Mouse (Mus musculus): Measurements from ENCODE around the gene Ldha. TPM values are rescaled to one million over a fixed set of nuclear protein-coding genes. Genes with fewer than 3 reads are reported as not detected.

Gene Ldha
- polyA plus RNA-seq, 1 experiment from 2014 or later: 2,183 TPM

DNA sequence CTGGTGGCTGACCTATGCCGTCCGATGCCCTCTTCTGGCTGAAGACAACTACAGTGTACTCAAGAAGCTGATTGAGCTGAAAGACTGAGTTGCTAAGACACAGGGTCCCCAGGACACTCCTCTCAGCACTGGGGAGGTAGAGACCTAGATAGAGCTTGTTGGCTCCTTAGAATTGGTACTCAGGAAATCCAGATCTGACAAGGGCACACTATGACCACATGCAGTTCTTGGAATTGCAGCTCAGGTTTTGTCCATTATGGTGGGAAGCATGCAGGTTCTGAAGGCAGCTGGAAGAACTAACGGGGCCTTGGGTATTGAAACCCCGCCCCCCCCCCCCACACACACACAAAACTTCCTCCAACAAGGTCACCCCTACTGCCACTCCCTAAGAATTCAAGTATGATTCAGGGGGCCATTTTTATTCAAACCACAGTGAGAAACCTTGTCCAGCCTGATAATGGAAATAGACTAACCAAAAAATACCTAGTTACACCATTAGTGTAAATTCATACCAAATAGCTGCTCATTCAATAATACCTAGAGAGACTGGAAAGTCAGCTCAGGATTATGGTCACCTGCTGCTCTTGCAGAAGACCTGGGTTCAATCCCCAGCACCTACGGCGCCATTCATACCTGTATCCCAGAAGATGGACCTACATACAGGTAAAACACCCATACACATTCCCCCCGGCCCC lies 14.7 kb downstream of the Ldha start:
- Histone ChIP-seq H3K4me2 (ENCODE audit: low read depth, low read length) (no peak overlapping the region), H3K27ac (ENCODE audit: low read length) (no peak overlapping the region), H3K4me1 (ENCODE audit: control insufficient read depth, low read depth, low read length) (no peaks in the 10 kb centered on the region), H3K9ac (ENCODE audit: low read depth, low read length) (no peak overlapping the region), H3K9me3 (replicated peaks; ENCODE audit: control insufficient read depth, low read length) (no peaks in the 10 kb centered on the region), H3K27me3 (ENCODE audit: control insufficient read depth, insufficient read depth, low read depth, low read length) (no peaks in the 10 kb centered on the region), H3K36me3 (ENCODE audit: control insufficient read depth, insufficient read depth) (peaks cover 31% of the 10 kb centered on the region), H3K4me3 (ENCODE audit: low read depth, low read length) (no peak overlapping the region)
- no peak for ATAC-seq (ENCODE audit: low read depth)
- WGBS (ENCODE audit: insufficient replicate concordance): 54% methylated on average over 7 of the region's 7 CpGs

DNA sequence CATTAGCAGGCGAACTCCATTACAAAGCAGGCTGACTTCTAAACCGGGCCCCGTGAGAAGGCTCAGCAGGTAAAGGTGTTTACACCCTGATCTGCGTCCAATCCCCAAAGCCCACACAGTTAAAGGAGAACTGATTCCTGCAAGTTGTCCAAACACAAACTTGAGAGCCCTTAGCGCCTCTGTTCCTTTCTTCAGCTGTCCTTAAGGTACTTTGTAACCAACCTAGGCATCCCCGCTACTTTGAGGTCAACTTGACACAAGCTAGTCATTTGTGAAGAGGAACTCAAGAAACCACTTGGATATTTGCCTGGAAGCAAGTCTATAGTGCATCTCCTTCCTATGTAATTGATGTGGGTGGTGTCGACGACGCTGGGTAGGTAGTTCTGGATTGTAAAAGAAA lies 16.2 kb downstream of the Ldha start:
- Histone ChIP-seq H3K27me3 (ENCODE audit: control insufficient read depth, insufficient read depth, low read depth, low read length) (no peaks in the 10 kb centered on the region), H3K4me1 (ENCODE audit: control insufficient read depth, low read depth, low read length) (no peaks in the 10 kb centered on the region), H3K4me2 (ENCODE audit: low read depth, low read length) (no peak overlapping the region), H3K27ac (ENCODE audit: low read length) (no peak overlapping the region), H3K4me3 (ENCODE audit: low read depth, low read length) (no peak overlapping the region), H3K9ac (ENCODE audit: low read depth, low read length) (no peak overlapping the region), H3K9me3 (replicated peaks; ENCODE audit: control insufficient read depth, low read length) (no peaks in the 10 kb centered on the region), H3K36me3 (ENCODE audit: control insufficient read depth, insufficient read depth) (peaks cover 18% of the 10 kb centered on the region)
- 62% methylated on average over 9 of the region's 9 CpGs for WGBS (ENCODE audit: insufficient replicate concordance)
- no peak for ATAC-seq (ENCODE audit: low read depth)

DNA sequence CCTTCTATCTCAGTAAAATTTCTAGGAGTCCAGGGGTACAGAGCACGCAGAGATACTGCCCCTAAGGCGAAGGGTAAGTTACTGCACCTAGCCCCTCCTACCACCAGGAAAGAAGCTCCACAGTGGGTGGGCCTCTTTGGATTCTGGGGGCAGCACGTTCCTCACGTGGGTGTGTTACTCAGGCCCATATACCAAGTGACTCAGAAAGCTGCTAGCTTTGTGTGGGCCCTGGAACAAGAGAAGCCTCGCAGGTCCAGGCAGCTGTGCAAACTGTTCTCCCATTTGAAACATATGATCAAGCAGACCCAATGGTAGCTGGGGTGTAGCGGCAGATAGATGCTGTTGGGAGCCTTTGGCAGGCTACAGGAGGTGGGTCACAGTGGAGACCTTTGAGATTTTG lies 17.8 kb downstream of the Ldha start:
- Histone ChIP-seq H3K9me3 (replicated peaks; ENCODE audit: control insufficient read depth, low read length) (no peaks in the 10 kb centered on the region), H3K4me2 (ENCODE audit: low read depth, low read length) (no peak overlapping the region), H3K36me3 (ENCODE audit: control insufficient read depth, insufficient read depth) (peaks cover 7% of the 10 kb centered on the region), H3K9ac (ENCODE audit: low read depth, low read length) (no peak overlapping the region), H3K27me3 (ENCODE audit: control insufficient read depth, insufficient read depth, low read depth, low read length) (no peaks in the 10 kb centered on the region), H3K4me1 (ENCODE audit: control insufficient read depth, low read depth, low read length) (no peaks in the 10 kb centered on the region), H3K4me3 (ENCODE audit: low read depth, low read length) (no peak overlapping the region), H3K27ac (ENCODE audit: low read length) (no peak overlapping the region)
- no peak for ATAC-seq (ENCODE audit: low read depth)
- WGBS (ENCODE audit: insufficient replicate concordance): 51% methylated on average over 6 of the region's 6 CpGs

DNA sequence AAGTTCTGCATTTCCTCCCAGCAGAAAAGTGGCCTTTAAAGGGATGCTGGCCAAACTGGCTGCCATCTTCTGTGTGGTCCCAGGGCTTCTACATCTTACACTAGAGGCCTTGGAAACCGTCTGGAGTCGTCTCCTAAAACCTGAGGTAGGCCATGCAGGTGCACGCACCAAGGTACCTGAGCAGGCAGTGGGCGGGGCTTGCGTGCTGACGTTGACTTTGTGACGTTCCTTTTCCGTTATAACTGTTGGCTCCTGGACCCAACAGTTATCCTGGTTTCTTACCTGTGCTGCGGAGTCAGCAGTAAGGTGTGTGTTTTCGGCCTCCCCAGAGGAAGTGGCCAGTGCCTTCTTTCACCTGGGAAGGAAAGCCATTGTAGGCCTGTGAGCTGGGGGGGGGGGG lies 19.7 kb downstream of the Ldha start, which contains the start of gene Ldhc:
TSS of gene Ldhc (plus strand) at position 208 of the 400 bp plus-strand sequence.
- H3K36me3 ChIP-seq (ENCODE audit: control insufficient read depth, insufficient read depth): no peaks in the 10 kb centered on the region
- H3K4me1 ChIP-seq (ENCODE audit: control insufficient read depth, low read depth, low read length): no peaks in the 10 kb centered on the region
- H3K27me3 ChIP-seq (ENCODE audit: control insufficient read depth, insufficient read depth, low read depth, low read length): no peaks in the 10 kb centered on the region
- no peak within 1 kb of the TSS for H3K27ac ChIP-seq (ENCODE audit: low read length)
- no peak within 1 kb of the TSS for H3K4me2 ChIP-seq (ENCODE audit: low read depth, low read length)
- no peak within 1 kb of the TSS for H3K9ac ChIP-seq (ENCODE audit: low read depth, low read length)
- no peaks in the 10 kb centered on the region for H3K9me3 ChIP-seq (replicated peaks; ENCODE audit: control insufficient read depth, low read length)
- no peak within 1 kb of the TSS for H3K4me3 ChIP-seq (ENCODE audit: low read depth, low read length)
- 32% methylated on average over 10 of the region's 10 CpGs for WGBS (ENCODE audit: insufficient replicate concordance)
- ATAC-seq (ENCODE audit: low read depth): no peak

DNA sequence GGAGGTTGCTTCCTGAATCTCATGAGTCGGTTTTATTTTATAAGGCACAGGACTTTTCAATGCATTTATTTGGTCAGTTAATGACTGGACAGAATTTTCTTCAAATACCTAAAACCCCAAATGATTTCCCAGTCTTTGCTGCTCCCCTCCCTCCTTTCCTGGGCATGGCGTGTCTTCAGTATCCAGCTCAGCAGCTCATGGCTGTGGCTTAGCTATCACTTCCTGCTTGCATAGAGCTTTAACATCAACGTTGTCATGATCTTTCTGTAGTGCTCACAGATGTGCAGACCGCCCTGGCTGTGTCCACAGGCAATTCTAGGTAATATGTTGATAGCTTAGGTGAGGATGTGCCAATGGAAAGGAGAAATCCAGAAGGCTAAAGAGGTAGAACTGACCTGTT lies 30.7 kb downstream of the Ldha start:
- ATAC-seq (ENCODE audit: low read depth): no peak
- H3K4me1 ChIP-seq (ENCODE audit: control insufficient read depth, low read depth, low read length): no peaks in the 10 kb centered on the region
- no peak overlapping the region for H3K4me2 ChIP-seq (ENCODE audit: low read depth, low read length)
- H3K9me3 ChIP-seq (replicated peaks; ENCODE audit: control insufficient read depth, low read length): no peaks in the 10 kb centered on the region
- 23% methylated on average over 4 of the region's 4 CpGs for WGBS (ENCODE audit: insufficient replicate concordance)
- H3K27ac ChIP-seq (ENCODE audit: low read length): no peak overlapping the region
- no peaks in the 10 kb centered on the region for H3K36me3 ChIP-seq (ENCODE audit: control insufficient read depth, insufficient read depth)
- H3K9ac ChIP-seq (ENCODE audit: low read depth, low read length): no peak overlapping the region
- no peak overlapping the region for H3K4me3 ChIP-seq (ENCODE audit: low read depth, low read length)
- H3K27me3 ChIP-seq (ENCODE audit: control insufficient read depth, insufficient read depth, low read depth, low read length): no peaks in the 10 kb centered on the region

DNA sequence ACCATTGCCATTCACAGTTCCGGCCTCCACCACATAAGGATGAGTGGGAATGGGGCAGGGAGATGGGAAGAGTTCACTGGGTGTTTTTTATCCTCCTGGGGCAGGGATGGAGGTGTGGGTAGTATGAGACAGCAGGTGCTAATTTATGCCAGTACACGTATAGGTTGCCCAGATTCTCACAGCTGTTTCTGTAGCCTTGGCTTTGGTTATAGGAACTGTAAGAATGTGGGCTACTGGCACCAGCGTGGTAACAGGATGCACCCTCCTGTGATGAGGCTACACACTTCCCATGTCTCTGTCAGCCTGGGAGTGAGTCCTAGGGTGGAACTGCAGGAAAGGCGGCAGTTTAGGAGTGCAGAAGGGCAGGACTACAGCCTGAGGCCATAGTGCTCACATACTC lies 35.6 kb downstream of the Ldha start:
- 46% methylated on average over 4 of the region's 4 CpGs for WGBS (ENCODE audit: insufficient replicate concordance)
- Histone ChIP-seq H3K9me3 (replicated peaks; ENCODE audit: control insufficient read depth, low read length) (no peaks in the 10 kb centered on the region), H3K9ac (ENCODE audit: low read depth, low read length) (no peak overlapping the region), H3K27me3 (ENCODE audit: control insufficient read depth, insufficient read depth, low read depth, low read length) (no peaks in the 10 kb centered on the region), H3K4me2 (ENCODE audit: low read depth, low read length) (no peak overlapping the region), H3K4me3 (ENCODE audit: low read depth, low read length) (no peak overlapping the region), H3K4me1 (ENCODE audit: control insufficient read depth, low read depth, low read length) (no peaks in the 10 kb centered on the region), H3K27ac (ENCODE audit: low read length) (no peak overlapping the region), H3K36me3 (ENCODE audit: control insufficient read depth, insufficient read depth) (no peaks in the 10 kb centered on the region)
- ATAC-seq (ENCODE audit: low read depth): no peak

DNA sequence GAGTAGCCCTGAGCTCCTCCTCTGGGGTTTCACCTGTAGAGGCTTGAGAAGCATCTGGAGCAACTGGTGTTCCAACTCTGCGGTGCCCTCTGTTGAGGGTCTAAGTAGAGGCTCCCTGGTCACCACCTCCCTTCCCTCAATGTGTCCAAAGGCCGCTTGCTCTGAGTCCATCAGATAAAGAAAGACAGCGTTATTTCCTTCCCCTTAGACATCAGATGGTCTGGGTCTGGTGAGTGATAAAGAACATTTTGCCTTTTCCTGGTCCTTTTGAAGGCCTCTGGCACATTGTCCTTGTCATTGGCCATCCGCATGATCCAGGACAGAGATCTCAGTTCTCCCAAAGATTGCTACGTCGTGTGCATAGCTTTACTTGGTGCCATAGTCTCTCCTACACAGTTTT lies 36.0 kb downstream of the Ldha start:
- Histone ChIP-seq H3K9me3 (replicated peaks; ENCODE audit: control insufficient read depth, low read length) (no peaks in the 10 kb centered on the region), H3K4me1 (ENCODE audit: control insufficient read depth, low read depth, low read length) (no peaks in the 10 kb centered on the region), H3K36me3 (ENCODE audit: control insufficient read depth, insufficient read depth) (no peaks in the 10 kb centered on the region), H3K9ac (ENCODE audit: low read depth, low read length) (no peak overlapping the region), H3K27ac (ENCODE audit: low read length) (no peak overlapping the region), H3K4me3 (ENCODE audit: low read depth, low read length) (no peak overlapping the region), H3K4me2 (ENCODE audit: low read depth, low read length) (no peak overlapping the region), H3K27me3 (ENCODE audit: control insufficient read depth, insufficient read depth, low read depth, low read length) (no peaks in the 10 kb centered on the region)
- ATAC-seq (ENCODE audit: low read depth): no peak
- WGBS (ENCODE audit: insufficient replicate concordance): 18% methylated on average over 6 of the region's 6 CpGs

DNA sequence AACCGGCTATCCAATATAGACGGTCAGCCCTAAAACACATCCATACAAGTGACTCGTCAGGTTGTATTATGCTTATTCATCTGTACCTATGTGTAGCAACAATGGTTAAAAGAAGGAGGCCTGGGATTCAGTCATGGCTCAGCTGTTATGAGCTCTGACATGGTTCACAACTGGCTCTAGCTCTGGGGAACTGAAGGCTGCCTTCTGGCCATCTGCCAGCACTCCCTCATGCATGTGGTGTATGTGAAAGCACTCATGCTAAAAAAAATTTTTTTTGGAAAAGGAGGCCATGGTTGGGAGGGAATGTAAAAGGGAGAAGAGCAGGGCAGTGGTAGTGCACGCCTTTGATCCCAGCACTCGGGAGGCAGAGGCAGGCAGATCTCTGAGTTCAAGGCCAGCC lies 38.6 kb downstream of the Ldha start:
- no peaks in the 10 kb centered on the region for H3K27me3 ChIP-seq (ENCODE audit: control insufficient read depth, insufficient read depth, low read depth, low read length)
- H3K4me1 ChIP-seq (ENCODE audit: control insufficient read depth, low read depth, low read length): no peaks in the 10 kb centered on the region; the same call in 1 of the 2 replicates
- 76% methylated on average over 5 of the region's 5 CpGs for WGBS (ENCODE audit: insufficient replicate concordance)
- no peak overlapping the region for H3K27ac ChIP-seq (ENCODE audit: low read length)
- no peak overlapping the region for H3K4me2 ChIP-seq (ENCODE audit: low read depth, low read length)
- ATAC-seq (ENCODE audit: low read depth): no peak
- no peak overlapping the region for H3K9ac ChIP-seq (ENCODE audit: low read depth, low read length)
- H3K9me3 ChIP-seq (replicated peaks; ENCODE audit: control insufficient read depth, low read length): no peaks in the 10 kb centered on the region
- H3K36me3 ChIP-seq (ENCODE audit: control insufficient read depth, insufficient read depth): no peaks in the 10 kb centered on the region
- no peak overlapping the region for H3K4me3 ChIP-seq (ENCODE audit: low read depth, low read length)

DNA sequence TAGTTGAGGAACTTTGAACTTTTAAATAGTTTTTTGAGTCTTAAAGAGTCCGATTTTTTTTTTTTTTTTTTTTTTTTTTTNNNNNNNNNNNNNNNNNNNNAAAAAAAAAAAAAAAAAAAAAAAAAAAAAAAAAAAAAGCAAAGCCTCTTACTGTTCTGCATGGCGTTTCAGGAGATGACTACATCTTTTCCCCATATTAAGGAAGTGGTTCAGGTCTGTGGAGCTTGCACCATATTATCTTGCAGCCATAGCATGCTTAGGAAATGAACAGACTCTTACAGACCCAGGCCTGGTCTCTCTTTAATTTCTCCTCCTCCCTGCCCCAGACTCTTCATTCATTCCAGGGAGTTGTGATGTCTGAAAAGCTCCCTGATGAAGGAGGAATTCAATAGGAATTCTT lies 39.7 kb downstream of the Ldha start:
- ATAC-seq (ENCODE audit: low read depth): no peak
- Histone ChIP-seq H3K27ac (ENCODE audit: low read length) (no peak overlapping the region), H3K4me2 (ENCODE audit: low read depth, low read length) (no peak overlapping the region), H3K9me3 (replicated peaks; ENCODE audit: control insufficient read depth, low read length) (no peaks in the 10 kb centered on the region), H3K27me3 (ENCODE audit: control insufficient read depth, insufficient read depth, low read depth, low read length) (no peaks in the 10 kb centered on the region), H3K9ac (ENCODE audit: low read depth, low read length) (no peak overlapping the region), H3K4me3 (ENCODE audit: low read depth, low read length) (no peak overlapping the region), H3K4me1 (ENCODE audit: control insufficient read depth, low read depth, low read length) (no peaks in the 10 kb centered on the region; the same call in 1 of the 2 replicates), H3K36me3 (ENCODE audit: control insufficient read depth, insufficient read depth) (no peaks in the 10 kb centered on the region)
- WGBS (ENCODE audit: insufficient replicate concordance): 48% methylated on average over 2 of the region's 2 CpGs

Data from liver, embryonic 16.5 days (tissue).